Mouse (Mus musculus) c-Kit-positive CD71-negative TER-119-negative erythroid progenitor cells, embryonic 14.5 days (primary cell): ENCODE data around the gene Pla2g15.

Experiments
- DNase-seq: peaks from one replicate; pipeline ENCODE4 v3.0.0-alpha.2; 2013; ENCODE audit warnings: low read depth

The Pla2g15 gene

GRCm38 (mm10) chr8:106135672-106136071 lies 14.5 kb upstream of the Pla2g15 start:
- DNase-seq = no peak

DNA sequence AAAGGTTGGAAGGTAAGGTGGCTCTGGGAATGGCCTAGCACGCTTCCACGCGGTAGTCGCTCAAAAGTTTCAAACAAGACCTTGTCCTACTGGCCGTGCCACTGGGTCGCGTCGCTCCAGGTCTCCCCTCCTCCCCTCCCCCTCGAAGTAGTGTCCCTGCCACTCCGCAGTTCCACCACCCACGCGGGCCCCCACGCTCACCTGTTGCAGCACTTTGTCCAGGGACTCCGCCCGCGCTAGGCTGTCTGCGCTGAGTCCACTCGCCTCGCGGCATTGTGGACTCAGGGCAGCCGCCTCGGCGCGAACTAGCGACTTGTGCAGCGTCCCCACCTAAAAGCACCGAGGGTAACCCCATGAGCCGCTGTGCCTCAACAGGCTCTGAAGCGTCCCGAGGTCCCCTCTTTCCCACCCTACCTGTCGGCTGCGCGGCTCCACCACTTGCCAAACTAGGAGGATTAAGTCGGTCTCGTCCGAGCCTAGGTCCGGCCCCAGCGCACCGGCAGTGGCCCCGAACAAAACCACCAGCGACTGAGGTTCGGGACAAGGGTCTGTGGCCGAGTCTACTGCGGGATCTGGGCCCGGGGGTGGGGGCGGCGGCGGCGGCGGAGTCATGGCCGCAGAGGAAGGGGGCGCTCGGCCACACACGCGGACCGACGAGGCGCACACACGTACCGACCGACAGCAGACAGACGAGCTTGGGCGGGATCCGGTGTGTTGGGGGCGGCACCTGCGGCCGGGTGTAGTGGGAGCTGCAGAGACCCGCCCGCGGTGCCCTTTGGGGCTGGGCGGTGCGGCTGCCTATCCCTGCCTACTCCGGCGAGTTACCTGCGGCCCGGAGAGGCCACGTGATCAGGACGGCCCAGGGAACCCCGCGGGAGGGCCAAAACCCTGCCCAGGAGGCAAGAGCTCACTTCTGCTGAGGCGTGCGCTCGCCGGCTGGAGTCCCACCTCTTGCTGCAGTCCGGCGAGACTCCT lies 13.8 kb upstream of the Pla2g15 start, which contains the start of gene Esrp2:
Esrp2 (minus strand) TSS at position 819 of the 975 bp plus-strand sequence.
- DNase-seq = no peak

DNA sequence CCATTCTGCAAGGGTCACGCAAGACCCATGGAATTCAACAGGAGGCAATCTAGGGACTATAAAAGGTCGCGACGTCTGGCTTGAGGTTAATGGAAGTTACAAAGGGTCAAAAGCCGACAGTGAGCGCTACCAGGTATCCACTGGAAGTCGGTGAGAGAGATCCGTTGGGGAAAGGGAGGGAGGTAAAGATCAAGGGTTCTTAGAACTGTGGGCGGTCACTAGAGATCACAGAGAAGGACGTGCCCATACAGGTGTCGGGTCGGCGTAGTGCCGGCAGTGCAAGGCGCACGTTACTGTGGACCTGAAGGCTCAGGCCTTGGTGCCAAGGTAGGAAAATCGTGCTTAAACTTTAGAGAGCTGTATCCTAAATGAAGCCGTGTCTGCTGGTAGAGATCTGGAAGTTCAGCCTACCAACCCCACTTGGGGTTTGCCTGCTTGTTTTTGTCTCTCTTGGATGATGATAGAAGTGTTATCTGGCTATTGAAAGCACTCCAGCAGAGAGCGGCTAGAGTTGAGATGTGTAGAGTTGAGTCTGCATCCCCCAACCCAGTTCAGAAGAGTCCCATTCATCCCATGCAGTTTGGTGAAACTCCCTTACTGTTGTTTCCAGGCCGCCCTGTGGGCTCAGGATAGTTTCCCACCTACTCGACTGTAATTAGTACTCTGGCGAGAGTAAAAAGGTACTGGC lies 12.8 kb upstream of the Pla2g15 start:
- DNase-seq = no peak

- DNase-seq = no peak
These were observed 12.2 kb upstream of the Pla2g15 start for GRCm38 (mm10) chr8:106137906-106138477.

DNA sequence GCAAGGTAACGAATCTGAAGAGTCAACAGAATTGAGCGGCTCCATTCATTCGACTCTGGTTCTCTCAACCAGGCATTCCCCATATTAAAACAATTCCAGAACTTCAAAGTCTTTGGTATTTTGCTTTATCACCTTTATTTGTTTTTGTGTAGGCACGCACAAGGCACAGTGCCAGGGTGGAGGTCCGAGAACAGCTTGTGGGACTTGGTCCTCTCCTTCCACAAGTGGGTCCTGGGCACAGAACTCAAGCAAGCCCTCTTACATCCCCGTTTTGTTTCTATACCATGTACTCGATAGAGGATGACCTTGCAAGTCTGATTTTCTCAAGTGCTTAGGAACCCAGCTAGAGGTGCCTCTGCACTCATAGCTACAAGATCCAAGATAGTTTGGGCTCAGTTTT lies 11.6 kb upstream of the Pla2g15 start:
- no peak for DNase-seq

DNA sequence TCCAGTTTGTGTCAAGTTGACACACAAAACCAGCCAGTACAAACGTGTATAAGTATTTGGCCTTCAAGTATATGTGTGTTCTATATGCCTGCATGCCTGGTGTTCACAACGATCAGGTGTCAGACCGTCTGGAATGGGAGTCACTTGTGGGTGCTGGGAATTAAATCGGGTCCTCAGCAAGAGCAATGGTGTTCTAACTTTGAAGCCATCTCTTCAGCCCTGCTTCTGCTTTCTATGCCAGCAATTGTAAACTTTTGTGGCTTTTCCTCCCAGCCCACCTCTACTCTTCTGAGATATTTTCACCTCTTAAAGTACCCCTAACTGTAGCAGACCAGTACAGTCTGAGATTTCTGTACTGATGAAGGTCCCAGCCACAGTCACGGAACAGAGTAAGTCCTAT lies 10.0 kb upstream of the Pla2g15 start:
- no peak for DNase-seq

GRCm38 (mm10) chr8:106140769-106141168 lies 9.4 kb upstream of the Pla2g15 start:
- peak; percentile 91 for DNase-seq

- DNase-seq = no peak
These were observed 4.9 kb upstream of the Pla2g15 start for GRCm38 (mm10) chr8:106145331-106145730.

GRCm38 (mm10) chr8:106146014-106146413 lies 4.2 kb upstream of the Pla2g15 start:
- no peak for DNase-seq

GRCm38 (mm10) chr8:106147868-106148565 lies 2.2 kb upstream of the Pla2g15 start:
- DNase-seq = no peak

DNA sequence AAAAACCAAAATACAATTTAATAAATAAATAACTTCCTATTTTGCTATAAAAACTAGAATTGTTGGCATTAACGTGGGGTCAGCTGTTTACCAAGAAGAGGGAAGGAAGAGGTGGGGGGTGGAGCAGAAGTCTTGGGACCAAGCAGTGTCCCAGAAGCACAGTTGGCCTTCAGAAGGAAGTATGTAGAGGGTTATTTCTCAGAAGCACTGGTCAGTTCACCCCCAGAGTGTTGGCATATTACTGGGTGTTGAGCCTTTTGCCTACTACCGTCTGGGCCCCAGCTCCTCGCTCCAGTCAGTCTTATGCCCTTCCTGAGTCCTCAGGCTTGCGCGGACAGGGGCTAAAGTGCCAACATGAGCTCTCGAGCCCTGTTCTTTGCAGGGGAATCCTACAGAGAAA lies 1.2 kb upstream of the Pla2g15 start:
- DNase-seq = no peak

GRCm38 (mm10) chr8:106150653-106151000 lies 428 bp downstream of the Pla2g15 start:
- no peak for DNase-seq

- DNase-seq = no peak
These were observed 842 bp downstream of the Pla2g15 start for GRCm38 (mm10) chr8:106151041-106151440.

DNA sequence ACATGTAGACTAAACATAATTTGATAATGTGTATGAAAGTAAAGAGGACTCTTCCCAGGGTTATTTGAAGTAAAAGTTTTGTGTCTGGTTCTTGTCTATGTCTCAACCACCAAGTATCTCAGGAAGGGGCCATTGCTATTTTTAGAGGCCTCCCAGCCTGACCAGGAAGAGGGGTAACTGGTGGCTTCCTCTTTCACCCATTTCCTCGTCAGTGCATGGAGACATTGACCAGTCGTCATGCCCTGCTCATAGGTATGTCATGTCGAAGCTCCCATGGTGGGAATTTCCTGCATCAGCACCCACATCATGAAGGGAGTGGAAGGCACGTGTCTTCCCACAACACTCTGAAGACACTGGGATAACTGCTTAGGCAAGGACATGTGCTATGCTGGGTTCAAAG lies 2.7 kb downstream of the Pla2g15 start:
- DNase-seq = no peak

- DNase-seq = no peak
These were observed 7.2 kb downstream of the Pla2g15 start for GRCm38 (mm10) chr8:106157419-106157818.

DNA sequence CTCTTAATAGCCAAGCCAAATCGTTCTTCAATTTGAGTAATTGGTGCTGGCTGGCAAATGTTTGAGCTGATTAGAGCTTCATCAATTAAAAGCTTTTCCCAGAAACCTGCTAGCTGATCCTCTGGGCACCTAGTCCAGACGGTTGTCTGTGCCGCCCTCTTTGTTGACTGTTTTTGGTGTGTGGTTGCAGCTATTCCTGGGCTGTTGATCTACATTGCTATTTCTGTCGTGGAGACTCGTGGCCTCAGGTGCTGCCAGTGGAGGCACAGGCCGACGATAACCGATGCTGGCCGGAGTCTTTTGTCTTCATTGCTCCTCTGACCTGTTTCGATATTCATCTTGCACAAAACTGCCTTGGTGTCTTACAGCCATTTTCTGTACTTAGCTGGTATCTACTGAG lies 8.2 kb downstream of the Pla2g15 start:
- DNase-seq = no peak

DNA sequence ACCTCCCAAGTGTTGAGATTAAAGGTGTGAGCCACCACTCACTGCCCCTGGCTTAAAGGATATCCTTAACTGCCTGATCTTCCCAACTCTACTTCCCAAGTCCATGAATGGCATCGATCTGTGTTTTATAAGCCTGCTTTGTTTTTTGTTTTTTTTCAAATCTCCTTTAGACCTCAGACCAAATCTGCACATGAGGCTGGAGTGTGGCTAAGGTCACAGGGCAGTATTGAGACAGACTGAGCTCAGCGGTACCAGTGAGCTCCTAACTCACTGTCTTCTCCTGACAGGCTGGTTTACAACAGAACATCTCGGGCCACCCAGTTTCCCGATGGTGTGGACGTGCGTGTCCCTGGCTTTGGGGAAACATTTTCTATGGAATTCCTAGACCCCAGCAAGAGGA lies 9.7 kb downstream of the Pla2g15 start:
- DNase-seq = no peak

GRCm38 (mm10) chr8:106163251-106163650 lies 13.1 kb downstream of the Pla2g15 start:
- no peak for DNase-seq

DNA sequence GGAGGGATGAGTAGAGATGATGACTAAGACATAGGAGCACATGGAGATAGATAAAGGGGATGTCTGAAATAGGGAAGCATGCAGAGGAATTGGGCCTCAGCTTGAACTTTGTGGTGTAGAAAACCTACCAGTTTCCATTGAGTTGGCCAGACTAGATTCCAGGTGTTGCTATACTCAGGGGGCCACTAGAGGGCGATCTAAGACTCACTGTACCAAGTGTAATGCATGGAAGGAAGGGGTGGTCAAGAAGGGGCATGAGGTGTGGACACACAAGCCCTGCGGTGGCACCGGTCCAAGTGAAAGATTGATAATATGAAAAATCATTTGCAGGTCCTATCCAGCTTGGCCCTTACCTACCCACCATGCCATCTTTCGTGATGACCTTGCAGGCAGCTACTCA lies 15.3 kb downstream of the Pla2g15 start:
- DNase-seq = peak; percentile 73

DNA sequence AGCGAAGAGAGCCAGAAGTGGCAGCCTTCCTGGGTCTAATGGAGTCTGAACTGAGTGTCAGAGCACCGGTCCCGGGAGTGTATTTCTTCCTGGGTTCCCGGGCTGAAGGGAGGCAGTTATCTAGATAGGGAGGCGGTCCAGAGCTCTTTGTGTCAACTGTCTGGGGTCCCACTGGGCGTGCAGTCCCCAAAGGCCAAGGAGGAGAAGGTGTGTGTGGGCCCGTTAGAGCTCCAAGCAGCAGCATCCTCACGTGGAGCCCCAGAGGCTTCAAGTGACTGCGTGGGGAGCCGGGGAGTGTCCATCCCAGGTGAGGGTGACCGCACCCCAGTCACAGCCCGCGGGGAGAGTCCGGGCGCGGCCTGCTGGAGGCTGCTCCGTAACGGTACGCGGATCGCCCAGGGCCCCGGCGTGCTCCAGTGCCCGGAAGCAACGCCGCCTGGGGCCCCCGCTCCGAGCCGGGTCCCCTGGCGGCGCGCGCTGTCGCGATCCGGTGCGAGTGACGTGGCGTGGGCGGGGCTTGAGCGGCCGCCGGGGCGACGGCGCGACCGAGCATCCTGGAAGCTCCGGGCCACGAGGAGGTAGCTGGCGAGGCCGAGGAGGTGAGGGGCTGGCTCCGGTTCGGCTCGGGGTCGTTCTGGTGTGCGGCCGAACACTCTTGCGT lies 18.3 kb downstream of the Pla2g15 start, which contains the start of gene Slc7a6:
Slc7a6 (plus strand) TSS at position 502 of the 661 bp plus-strand sequence.
- peak; percentile 73 for DNase-seq
